25 mouse cellular contexts compared by ENCODE assay signal in the genomic region with DNA sequence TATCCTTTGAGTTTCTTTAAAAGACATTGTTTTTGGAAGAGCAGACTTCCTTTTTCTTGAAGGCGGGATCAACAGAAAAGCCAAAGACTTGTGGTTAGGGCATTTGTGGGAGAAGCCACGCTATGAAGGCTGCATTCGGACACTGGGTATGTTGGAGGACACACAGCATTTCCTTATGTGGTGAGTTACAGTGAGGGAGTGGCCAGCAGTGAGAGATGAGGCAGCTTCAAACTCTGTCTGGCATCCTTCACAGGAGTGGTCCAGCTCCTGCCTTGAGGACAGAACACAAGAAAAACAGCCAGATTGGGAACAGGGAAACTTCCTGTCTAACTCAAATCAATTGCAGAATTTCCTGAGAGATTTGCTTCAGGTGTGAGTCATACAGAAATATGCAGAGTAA.
DNase-seq lines count a peak whose midpoint lies in the region; ATAC-seq and TF ChIP-seq lines count a peak whose summit lies in the region.
"Had no signal": no experiment of that assay in that cellular context is flagged by ENCODE, and none has a peak within 500 bp of the region (broad histone marks: within the 10 kb centered on the region; RNA-seq: fewer than 3 reads in every experiment).

No protein-coding gene starts in this region.

- H3K9me3 ChIP-seq in heart, embryonic 12.5 days (replicated peaks), result no peaks in the 10 kb centered on the region
- H3K9me3 ChIP-seq: forebrain, embryonic 10.5 days; heart, embryonic 10.5 days; hindbrain, embryonic 15.5 days; midbrain, embryonic 13.5 days; neural tube, embryonic 13.5 days had no signal

- H3K36me3 ChIP-seq in heart, embryonic 12.5 days, result peaks cover 2% of the 10 kb centered on the region; the same call in 1 of the 2 replicates
- H3K36me3 ChIP-seq: forebrain, embryonic 10.5 days; heart, embryonic 10.5 days; hindbrain, embryonic 15.5 days; midbrain, embryonic 13.5 days; neural tube, embryonic 13.5 days had no signal

- no peak overlapping the region for H3K4me3 ChIP-seq in heart, embryonic 12.5 days
- H3K4me3 ChIP-seq in bone marrow macrophage, adult 2 months (ENCODE audit: insufficient read depth, low read length), result no peak overlapping the region
- H3K4me3 ChIP-seq: forebrain, embryonic 10.5 days; heart, embryonic 10.5 days; hindbrain, embryonic 15.5 days; midbrain, embryonic 13.5 days; neural tube, embryonic 13.5 days had no signal

- H3K4me1 ChIP-seq in heart, embryonic 12.5 days (replicated peaks), result peaks cover 51% of the 10 kb centered on the region
- peaks cover 13% of the 10 kb centered on the region for H3K4me1 ChIP-seq in bone marrow macrophage, adult 2 months (ENCODE audit: control insufficient read depth, insufficient read depth, low read length)
- H3K4me1 ChIP-seq: hindbrain, embryonic 15.5 days had no signal

- H3K27ac ChIP-seq in heart, embryonic 12.5 days (ENCODE audit: poor library complexity, severe bottlenecking), result no peak overlapping the region
- H3K27ac ChIP-seq in bone marrow macrophage, adult 2 months (ENCODE audit: insufficient read depth, low read depth, low read length), result peak overlapping the region; percentile 35; the same call in 1 of the 2 replicates
- H3K27ac ChIP-seq: forebrain, embryonic 10.5 days; heart, embryonic 10.5 days; hindbrain, embryonic 15.5 days; macrophage; midbrain, embryonic 13.5 days; neural tube, embryonic 13.5 days had no signal

- no peak overlapping the region for H3K9ac ChIP-seq in heart, embryonic 12.5 days
- H3K9ac ChIP-seq: hindbrain, embryonic 15.5 days; midbrain, embryonic 13.5 days; neural tube, embryonic 13.5 days had no signal

- ATAC-seq in heart, embryonic 12.5 days (ENCODE audit: insufficient number of reproducible peaks, low FRiP score), result 0 out of 2 replicates have a peak, but pooled peaks have one; percentile 31
- ATAC-seq in hematopoietic stem cell, adult 5-6 weeks (replicated peaks in 1 of 2; ENCODE audit: insufficient read depth in 1 of 2, low FRiP score in 2 of 2, low TSS enrichment in 1 of 2, low read depth in 1 of 2, poor library complexity in 2 of 2, severe bottlenecking in 2 of 2), result peak; percentile 28 to 36; a peak in 1 of 4 replicates
- ATAC-seq: midbrain, embryonic 13.5 days; Patski had no signal

- DNase-seq in heart, postnatal 10 days, result no peak
- peak; percentile 63 for DNase-seq in 416B (ENCODE audit: low read depth)
- no peak for DNase-seq in layer of hippocampus, adult 8-10 months (ENCODE audit: low spot score in 2 of 2)
- DNase-seq in spleen, postnatal 10 days (ENCODE audit: low spot score in 2 of 2), result no peak
- no peak for DNase-seq in urinary bladder, postnatal 14 days (ENCODE audit: low spot score)
- DNase-seq: adrenal gland, postnatal 36 days; cerebellum, adult 18-20 months; cerebellum, postnatal 14 days; gastrocnemius, postnatal 25 days; heart, postnatal 36 days; kidney, adult 8-10 months; kidney, postnatal 10 days; retina, postnatal 1 day; right cerebral cortex, postnatal 25 days; thymus, postnatal 25 days had no signal

- H3K4me2 ChIP-seq in heart, embryonic 12.5 days, result no peak overlapping the region
- H3K4me2 ChIP-seq: hindbrain, embryonic 15.5 days; midbrain, embryonic 13.5 days; neural tube, embryonic 13.5 days had no signal

- no peak for TF ChIP-seq CTCF in bone marrow macrophage, adult 2 months (IDR thresholded peaks at IDR 0.05; ENCODE audit: low read depth, low read length)

- WGBS in heart, embryonic 12.5 days, result 55% methylated on average over 3 of the region's 3 CpGs

- TF ChIP-seq POLR2A in bone marrow macrophage, adult 2 months (IDR thresholded peaks at IDR 0.05; ENCODE audit: borderline replicate concordance, low read depth, low read length), result no peak

- intact Hi-C loops in heart, postnatal 10 days (cut with DNase I), result no loop called here

- no peaks in the 10 kb centered on the region for H3K27me3 ChIP-seq in heart, embryonic 12.5 days (replicated peaks)
- H3K27me3 ChIP-seq: hindbrain, embryonic 15.5 days; midbrain, embryonic 13.5 days; neural tube, embryonic 13.5 days; Patski had no signal
